Mouse (Mus musculus): ENCODE results near the gene Actr8. TPM values are rescaled to one million over a fixed set of nuclear protein-coding genes. Genes with fewer than 3 reads are reported as not detected.
A peak's percentile ranks its signal among the peaks of the same experiment; 100 is the strongest.

Gene Actr8
- polyA plus RNA-seq (2015; fragmentation: Nextera tagmentation; extraction: Ambion mirVana): 46.7 and 53.5 TPM in 2 replicates

DNA sequence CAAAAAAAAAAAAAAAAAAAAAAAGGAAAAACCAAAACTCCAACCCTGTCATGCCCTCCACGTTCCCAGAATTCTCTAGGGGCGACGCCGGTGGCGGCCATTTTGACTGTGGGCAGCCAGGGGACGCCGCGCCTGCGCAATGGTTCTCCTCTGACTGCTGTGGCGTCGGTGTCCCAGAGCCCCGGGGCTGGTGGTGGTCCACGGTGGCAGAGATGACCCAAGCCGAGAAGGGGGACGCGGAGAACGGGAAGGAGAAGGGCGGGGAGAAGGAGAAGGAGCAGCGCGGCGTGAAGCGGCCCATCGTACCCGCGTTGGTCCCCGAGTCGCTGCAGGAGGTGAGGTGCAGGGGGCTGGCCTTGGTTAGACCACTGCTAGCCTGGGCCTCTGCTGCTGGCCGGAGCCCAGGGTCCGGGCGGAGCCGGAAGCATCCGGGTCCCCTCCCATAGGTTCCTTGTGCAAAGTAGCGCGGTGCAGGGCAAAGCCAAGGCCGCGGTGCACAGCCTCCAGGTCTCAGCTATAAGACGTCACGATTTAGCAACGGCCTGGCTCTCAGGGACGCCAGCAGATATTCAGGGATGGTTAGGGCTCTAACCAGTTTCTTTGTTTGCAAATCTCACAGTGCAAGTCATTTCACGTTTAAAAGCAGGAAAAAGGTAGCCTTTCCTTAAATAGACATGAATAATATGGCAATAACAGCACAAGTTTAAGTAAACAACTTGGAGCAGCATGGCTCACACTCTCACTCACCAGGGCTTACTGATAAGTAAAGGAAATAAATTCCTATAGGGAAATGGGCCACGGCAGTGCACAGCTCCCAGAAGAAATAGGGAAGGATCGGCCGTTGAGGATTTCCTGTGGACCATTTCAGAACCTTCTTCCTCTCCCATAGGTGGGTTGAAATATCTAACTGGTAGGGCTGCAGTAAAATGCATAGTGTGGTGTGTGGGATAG is at the start of gene Actr8:
TSS of gene Actr8 (plus strand) at position 84 of the 951 bp plus-strand sequence.
- H3K27ac ChIP-seq (replicated peaks): peak within 1 kb of the TSS; percentile 92
- 1% methylated on average over 43 of the region's 44 CpGs for WGBS
- peaks cover 10% of the 10 kb centered on the region for H3K4me1 ChIP-seq
- peaks cover 57% of the 10 kb centered on the region for H3K36me3 ChIP-seq
- H3K4me2 ChIP-seq: peak within 1 kb of the TSS; percentile 90
- H3K4me3 ChIP-seq: peak within 1 kb of the TSS; percentile 63
- no peaks in the 10 kb centered on the region for H3K9me3 ChIP-seq
- peak; percentile 86 for ATAC-seq (ENCODE audit: extremely low read depth, insufficient number of reproducible peaks, low FRiP score, low TSS enrichment)
- peak within 1 kb of the TSS; percentile 83 for H3K9ac ChIP-seq
- no peaks in the 10 kb centered on the region for H3K27me3 ChIP-seq (replicated peaks)

DNA sequence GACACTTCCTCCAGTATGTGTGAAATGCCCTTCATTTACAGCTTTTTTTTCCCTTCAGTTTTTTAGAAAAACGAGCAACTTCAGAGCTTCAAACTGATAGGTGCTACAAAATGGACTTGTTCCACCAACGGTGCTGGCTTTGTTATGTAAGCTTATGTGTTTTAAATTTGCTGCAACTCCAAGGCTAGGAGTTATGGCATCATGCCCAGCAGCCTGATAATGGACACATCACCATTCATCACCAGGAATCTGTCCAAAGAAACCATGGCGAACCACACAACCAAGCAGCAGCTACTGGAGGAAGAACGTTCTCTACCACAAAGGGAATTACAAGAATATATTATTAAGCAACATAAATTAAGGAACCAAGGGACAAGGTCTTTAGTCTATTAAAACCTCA is 49.2 kb upstream of the Actr8 start:
- no peak overlapping the region for H3K27ac ChIP-seq (replicated peaks)
- no peaks in the 10 kb centered on the region for H3K9me3 ChIP-seq
- ATAC-seq (ENCODE audit: extremely low read depth, insufficient number of reproducible peaks, low FRiP score, low TSS enrichment): no peak
- no peaks in the 10 kb centered on the region for H3K4me1 ChIP-seq
- WGBS: 48% methylated on average over 4 of the region's 4 CpGs
- H3K27me3 ChIP-seq (replicated peaks): no peaks in the 10 kb centered on the region
- H3K9ac ChIP-seq: no peak overlapping the region
- no peaks in the 10 kb centered on the region for H3K36me3 ChIP-seq
- H3K4me3 ChIP-seq: no peak overlapping the region
- no peak overlapping the region for H3K4me2 ChIP-seq

DNA sequence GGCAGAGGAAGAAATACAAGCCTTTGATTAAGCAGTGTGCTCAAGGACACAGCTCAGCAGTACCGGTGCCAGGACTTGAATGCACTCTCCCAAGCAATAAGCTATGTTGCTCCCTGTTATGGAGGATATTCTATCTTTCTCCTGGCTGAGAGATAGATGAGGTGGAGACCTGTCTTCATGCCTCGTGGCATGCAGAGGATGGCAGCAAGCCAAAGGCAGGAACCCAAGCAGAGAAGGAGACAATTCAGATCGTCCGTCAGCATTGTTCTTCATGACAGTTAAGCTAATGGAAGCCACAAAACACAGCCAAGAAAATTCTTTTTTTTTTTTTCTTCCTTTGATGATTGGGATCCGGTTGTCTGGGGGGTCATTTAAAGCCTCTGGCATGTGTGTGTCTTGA is 42.6 kb upstream of the Actr8 start:
- H3K9ac ChIP-seq: no peak overlapping the region
- peaks cover 10% of the 10 kb centered on the region for H3K4me1 ChIP-seq
- no peak overlapping the region for H3K27ac ChIP-seq (replicated peaks)
- WGBS: 59% methylated on average over 5 of the region's 5 CpGs
- no peak overlapping the region for H3K4me3 ChIP-seq
- H3K9me3 ChIP-seq: no peaks in the 10 kb centered on the region
- H3K27me3 ChIP-seq (replicated peaks): peaks cover 33% of the 10 kb centered on the region
- H3K4me2 ChIP-seq: no peak overlapping the region
- no peaks in the 10 kb centered on the region for H3K36me3 ChIP-seq
- no peak for ATAC-seq (ENCODE audit: extremely low read depth, insufficient number of reproducible peaks, low FRiP score, low TSS enrichment)

DNA sequence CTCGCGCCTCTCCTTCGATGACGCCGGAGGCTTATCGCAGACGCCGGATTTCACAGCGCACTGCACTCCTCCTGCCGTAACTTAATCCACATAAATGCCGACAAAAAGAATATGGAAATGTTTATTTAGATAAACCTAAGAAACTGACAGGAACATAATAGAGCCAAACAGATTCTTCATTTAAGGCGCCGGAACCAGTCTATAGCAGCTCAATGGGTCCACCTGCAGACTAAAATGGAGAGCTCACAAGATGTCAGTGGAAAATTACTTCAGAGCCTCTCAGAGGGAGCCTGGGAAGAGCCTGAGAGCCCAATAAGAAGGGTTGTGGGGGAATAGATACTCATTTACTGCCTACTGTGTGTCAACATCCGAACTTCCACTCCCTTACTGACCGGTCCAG is 40.7 kb upstream of the Actr8 start:
- Histone ChIP-seq H3K27ac (replicated peaks) (no peak overlapping the region), H3K9me3 (no peaks in the 10 kb centered on the region), H3K27me3 (replicated peaks) (peaks cover 43% of the 10 kb centered on the region), H3K36me3 (no peaks in the 10 kb centered on the region), H3K9ac (no peak overlapping the region), H3K4me1 (peaks cover 11% of the 10 kb centered on the region), H3K4me3 (no peak overlapping the region), H3K4me2 (no peak overlapping the region)
- ATAC-seq (ENCODE audit: extremely low read depth, insufficient number of reproducible peaks, low FRiP score, low TSS enrichment): no peak
- 83% methylated on average over 15 of the region's 15 CpGs for WGBS

DNA sequence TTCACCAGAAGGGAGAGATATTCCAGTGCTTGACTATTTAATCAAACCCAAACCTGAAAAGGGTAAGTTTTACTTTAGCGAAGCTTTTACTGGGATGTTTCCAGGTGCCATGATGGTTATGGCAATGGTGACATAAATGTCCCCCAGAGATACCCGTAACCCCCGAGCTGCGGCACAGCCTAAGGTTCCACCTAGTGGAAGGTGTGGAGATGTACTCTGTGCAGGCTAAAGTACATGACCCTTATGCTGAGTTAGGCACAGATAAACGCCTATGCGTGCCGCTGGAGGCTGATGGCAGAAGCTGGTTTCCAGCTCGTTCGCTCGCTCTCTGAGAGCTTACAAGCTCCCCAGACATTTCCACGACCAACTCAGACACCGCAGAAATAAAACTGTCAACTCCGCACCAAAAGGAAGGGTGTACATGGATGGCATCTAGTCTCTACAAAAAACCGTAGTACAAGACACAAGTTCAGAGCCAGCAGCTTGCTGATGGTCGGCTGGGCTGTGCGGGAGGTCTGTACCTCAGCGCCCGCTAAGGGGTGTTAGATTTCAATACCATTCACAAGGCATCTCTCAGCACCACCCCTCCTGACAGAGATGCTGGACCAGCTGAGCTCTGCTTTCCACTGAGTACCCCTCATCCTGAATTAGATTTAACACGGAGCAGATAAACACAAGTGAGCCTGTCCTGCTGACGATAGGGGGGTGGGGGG is 38.4 kb upstream of the Actr8 start:
- H3K27me3 ChIP-seq (replicated peaks): peaks cover 50% of the 10 kb centered on the region
- no peak overlapping the region for H3K9ac ChIP-seq
- no peak for ATAC-seq (ENCODE audit: extremely low read depth, insufficient number of reproducible peaks, low FRiP score, low TSS enrichment)
- peaks cover 11% of the 10 kb centered on the region for H3K4me1 ChIP-seq
- WGBS: 33% methylated on average over 20 of the region's 20 CpGs
- no peaks in the 10 kb centered on the region for H3K36me3 ChIP-seq
- H3K4me3 ChIP-seq: no peak overlapping the region
- no peaks in the 10 kb centered on the region for H3K9me3 ChIP-seq
- H3K4me2 ChIP-seq: peak overlapping the region; percentile 43
- H3K27ac ChIP-seq (replicated peaks): no peak overlapping the region

DNA sequence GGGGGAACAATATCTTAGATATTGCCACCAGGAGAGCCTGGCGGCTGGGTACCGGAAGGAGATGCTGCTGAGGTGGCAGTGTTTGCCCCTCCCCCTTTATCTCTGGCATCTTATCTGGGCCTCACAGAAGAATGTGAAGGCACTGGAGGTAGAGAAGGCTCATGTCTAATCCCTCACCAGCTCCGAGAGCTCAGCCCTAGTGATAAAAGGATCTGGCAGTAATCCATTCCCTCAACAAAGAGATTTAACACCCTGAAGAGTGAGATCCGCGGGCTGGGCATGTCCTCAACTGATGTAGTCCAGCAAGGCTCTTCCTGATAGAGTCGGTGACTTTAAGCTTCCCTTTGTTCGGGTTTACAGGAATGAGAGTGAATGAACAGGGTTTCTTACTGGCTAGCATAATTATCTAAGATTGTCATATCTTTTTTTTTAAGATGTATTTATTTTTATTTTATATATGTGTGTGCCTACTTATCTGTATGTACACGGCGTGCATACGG is 37.8 kb upstream of the Actr8 start:
- ATAC-seq (ENCODE audit: extremely low read depth, insufficient number of reproducible peaks, low FRiP score, low TSS enrichment): no peak
- WGBS: 5% methylated on average over 10 of the region's 10 CpGs
- peaks cover 52% of the 10 kb centered on the region for H3K27me3 ChIP-seq (replicated peaks)
- H3K27ac ChIP-seq (replicated peaks): no peak overlapping the region
- H3K9me3 ChIP-seq: no peaks in the 10 kb centered on the region
- H3K36me3 ChIP-seq: no peaks in the 10 kb centered on the region
- H3K4me1 ChIP-seq: peaks cover 11% of the 10 kb centered on the region
- peak overlapping the region; percentile 43 for H3K4me2 ChIP-seq
- no peak overlapping the region for H3K9ac ChIP-seq
- no peak overlapping the region for H3K4me3 ChIP-seq

DNA sequence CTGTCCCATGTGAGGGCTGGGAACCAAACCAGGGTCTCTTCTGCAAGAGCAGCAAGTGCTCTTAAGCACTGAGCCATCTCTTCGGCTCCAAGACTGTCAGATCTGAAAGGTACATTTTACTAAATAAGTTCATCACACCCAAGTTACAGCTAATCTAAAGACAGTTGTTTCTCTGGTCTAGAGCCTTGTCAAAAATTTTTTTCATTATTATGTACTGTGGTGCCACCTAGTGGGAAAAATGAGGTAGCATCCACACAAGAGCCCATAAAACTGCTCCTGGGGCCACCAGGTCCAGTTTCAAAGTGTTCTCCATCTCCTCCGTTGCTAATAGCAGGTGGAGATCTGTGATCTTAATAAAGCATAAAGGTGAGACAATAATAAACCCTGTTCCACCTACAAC is 37.3 kb upstream of the Actr8 start:
- H3K27me3 ChIP-seq (replicated peaks): peaks cover 55% of the 10 kb centered on the region
- no peak overlapping the region for H3K9ac ChIP-seq
- no peaks in the 10 kb centered on the region for H3K9me3 ChIP-seq
- H3K4me2 ChIP-seq: no peak overlapping the region; the same call in 1 of the 2 replicates
- H3K27ac ChIP-seq (replicated peaks): no peak overlapping the region
- no peaks in the 10 kb centered on the region for H3K36me3 ChIP-seq
- ATAC-seq (ENCODE audit: extremely low read depth, insufficient number of reproducible peaks, low FRiP score, low TSS enrichment): no peak
- 26% methylated on average over 2 of the region's 2 CpGs for WGBS
- H3K4me3 ChIP-seq: no peak overlapping the region
- peaks cover 11% of the 10 kb centered on the region for H3K4me1 ChIP-seq

DNA sequence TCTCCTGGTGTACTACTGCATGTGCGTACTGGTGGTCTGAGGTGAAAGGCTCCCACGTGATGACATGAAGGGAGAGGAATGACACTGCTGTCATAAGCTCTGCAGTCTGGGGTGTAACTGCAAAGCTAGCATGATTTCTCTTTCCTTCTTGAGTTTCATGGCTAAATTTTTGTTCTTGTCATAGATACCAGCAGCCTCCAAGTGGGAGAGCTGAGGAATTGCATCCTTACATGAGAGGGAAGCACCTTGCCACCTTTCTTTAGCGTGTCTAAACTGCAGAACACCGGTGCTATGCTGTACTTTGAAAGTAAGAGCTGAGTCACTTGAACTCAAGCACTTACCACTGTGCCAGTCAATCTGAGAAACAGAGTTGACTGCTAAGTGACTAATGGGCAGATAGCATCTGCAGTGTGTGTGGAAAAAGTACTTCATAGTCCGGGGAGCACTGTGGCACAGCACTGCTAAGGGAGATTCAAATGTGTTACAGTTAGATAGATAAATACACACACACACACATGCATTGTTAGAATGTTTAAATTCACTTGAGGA is 31.3 kb upstream of the Actr8 start:
- no peak overlapping the region for H3K9ac ChIP-seq
- H3K27ac ChIP-seq (replicated peaks): no peak overlapping the region
- H3K27me3 ChIP-seq (replicated peaks): peaks cover 14% of the 10 kb centered on the region
- no peaks in the 10 kb centered on the region for H3K9me3 ChIP-seq
- H3K4me3 ChIP-seq: no peak overlapping the region
- H3K36me3 ChIP-seq: no peaks in the 10 kb centered on the region
- no peak for ATAC-seq (ENCODE audit: extremely low read depth, insufficient number of reproducible peaks, low FRiP score, low TSS enrichment)
- no peak overlapping the region for H3K4me2 ChIP-seq
- H3K4me1 ChIP-seq: no peaks in the 10 kb centered on the region
- 61% methylated on average over 5 of the region's 5 CpGs for WGBS

DNA sequence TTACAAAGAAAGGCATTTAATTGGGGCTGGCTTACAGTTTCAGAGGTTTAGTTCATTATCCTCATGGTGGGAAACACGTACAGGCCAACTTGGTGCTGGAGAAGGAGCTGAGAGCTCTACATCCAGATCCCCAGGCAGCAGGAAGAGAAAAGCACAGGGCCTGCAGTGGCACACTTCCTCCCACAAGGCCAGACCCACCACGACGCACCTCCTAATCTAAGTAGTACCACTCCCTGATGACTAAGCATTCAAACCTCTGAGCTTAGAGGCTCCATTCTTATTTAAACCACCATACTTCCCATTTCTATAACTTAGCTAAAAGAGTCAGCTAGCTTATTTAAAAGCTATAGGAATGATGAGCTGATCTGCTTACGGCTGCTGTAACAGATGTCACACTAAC is 27.3 kb upstream of the Actr8 start:
- Histone ChIP-seq H3K9me3 (no peaks in the 10 kb centered on the region), H3K4me2 (no peak overlapping the region), H3K4me1 (no peaks in the 10 kb centered on the region), H3K27ac (replicated peaks) (no peak overlapping the region), H3K9ac (no peak overlapping the region), H3K4me3 (no peak overlapping the region), H3K27me3 (replicated peaks) (no peaks in the 10 kb centered on the region), H3K36me3 (no peaks in the 10 kb centered on the region)
- no peak for ATAC-seq (ENCODE audit: extremely low read depth, insufficient number of reproducible peaks, low FRiP score, low TSS enrichment)
- WGBS: 63% methylated on average over 4 of the region's 4 CpGs

DNA sequence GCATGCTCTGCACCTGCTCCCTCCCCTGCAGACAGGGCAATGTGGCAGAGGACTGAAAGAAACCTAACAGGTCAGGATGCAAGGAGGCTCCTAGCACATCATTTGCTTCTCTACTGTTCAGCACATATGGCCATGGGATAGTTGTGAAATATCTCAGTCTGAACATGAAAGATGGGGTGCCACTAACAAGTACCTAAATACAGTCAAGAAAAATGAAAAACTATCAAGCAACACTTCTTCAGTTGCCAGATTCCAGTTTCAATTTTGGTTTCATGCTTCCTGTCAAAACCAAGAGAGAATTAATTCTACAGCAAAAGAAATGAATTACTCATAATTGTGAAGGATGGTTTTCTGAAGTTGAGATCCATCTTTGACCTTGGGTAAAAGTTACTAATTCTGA is 20.7 kb upstream of the Actr8 start:
- no peak overlapping the region for H3K9ac ChIP-seq
- no peak for ATAC-seq (ENCODE audit: extremely low read depth, insufficient number of reproducible peaks, low FRiP score, low TSS enrichment)
- no peaks in the 10 kb centered on the region for H3K27me3 ChIP-seq (replicated peaks)
- no peak overlapping the region for H3K4me3 ChIP-seq
- no peak overlapping the region for H3K27ac ChIP-seq (replicated peaks)
- H3K4me1 ChIP-seq: no peaks in the 10 kb centered on the region
- H3K36me3 ChIP-seq: no peaks in the 10 kb centered on the region
- no peak overlapping the region for H3K4me2 ChIP-seq
- no peaks in the 10 kb centered on the region for H3K9me3 ChIP-seq

DNA sequence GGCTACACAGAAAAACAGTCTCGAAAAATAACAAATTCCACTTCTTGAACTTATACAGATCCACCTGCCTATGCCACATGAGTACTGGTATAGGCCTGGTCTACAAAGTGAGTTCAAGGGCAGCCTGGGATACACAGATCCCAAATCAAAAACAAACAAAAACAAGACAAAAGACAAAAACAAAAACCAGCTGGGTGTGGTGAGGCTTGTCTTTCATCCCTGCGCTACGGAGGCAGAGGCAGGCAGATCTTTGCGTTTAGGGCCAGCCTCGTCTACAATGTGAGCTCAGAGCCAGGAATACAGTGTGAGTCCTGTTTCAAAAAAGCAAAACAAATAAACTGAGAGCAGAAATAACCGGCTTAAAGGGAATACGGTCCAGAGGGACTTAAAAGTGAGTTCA is 10.5 kb upstream of the Actr8 start:
- no peak for ATAC-seq (ENCODE audit: extremely low read depth, insufficient number of reproducible peaks, low FRiP score, low TSS enrichment)
- Histone ChIP-seq H3K27me3 (replicated peaks) (no peaks in the 10 kb centered on the region), H3K4me1 (peaks cover 24% of the 10 kb centered on the region), H3K4me3 (peak overlapping the region; percentile 84), H3K9me3 (no peaks in the 10 kb centered on the region), H3K9ac (peak overlapping the region; percentile 73), H3K36me3 (peaks cover 30% of the 10 kb centered on the region), H3K4me2 (peak overlapping the region; percentile 77), H3K27ac (replicated peaks) (peak overlapping the region; percentile 69)
- WGBS: 56% methylated on average over 7 of the region's 7 CpGs
